Mouse (Mus musculus): Measurements from ENCODE around the gene Tmem150c.

DNA sequence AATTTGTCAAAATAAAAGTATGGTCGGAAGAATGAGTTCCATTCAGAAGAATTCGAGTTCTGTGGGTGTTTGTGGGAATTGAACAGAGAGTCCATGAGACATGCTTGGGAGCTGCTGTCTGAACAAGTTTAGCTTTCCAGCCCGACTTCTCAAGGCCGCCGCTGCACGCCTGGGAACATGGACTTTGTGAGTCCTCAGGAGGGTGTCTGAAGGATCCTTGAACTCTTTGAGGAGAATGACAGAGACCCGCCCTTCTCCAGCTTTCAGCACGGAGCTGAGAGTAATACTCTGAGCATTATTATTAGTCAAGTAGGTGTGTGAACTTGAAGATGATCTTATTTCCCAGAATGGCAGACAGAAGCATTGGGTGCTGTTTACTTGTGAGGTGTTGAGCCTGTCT is 117.1 kb downstream of the Tmem150c start:
- TF ChIP-seq EP300 (IDR thresholded peaks at IDR 0.05; ENCODE audit: low read depth) (no peak), CTCF (IDR thresholded peaks at IDR 0.05; ENCODE audit: low read depth) (no peak)

Data from liver, embryonic 14.5 days (tissue).